Mouse (Mus musculus) splenic B cell, adult 2 months (primary cell): Measurements from ENCODE around the gene Tmem88b.

Experiments used
- DNase-seq: peaks from one replicate; pipeline ENCODE4 v3.0.0-alpha.2; 2011; ENCODE audit warnings: low read depth, low spot score
- H3K27me3 ChIP-seq: 2 replicates; pipeline ENCODE4 v1.6.1; 2012; ENCODE audit warnings: mild to moderate bottlenecking, low read length, moderate library complexity, mixed read lengths; ENCODE audit not compliant: control insufficient read depth, poor library complexity, insufficient read depth, severe bottlenecking
- H3K36me3 ChIP-seq: 2 replicates; pipeline ENCODE4 v1.6.1; 2012; ENCODE audit warnings: mild to moderate bottlenecking, low read length, moderate library complexity, mixed read lengths; ENCODE audit not compliant: control insufficient read depth, poor library complexity, insufficient read depth, severe bottlenecking

Gene Tmem88b

GRCm38 (mm10) chr4:155777816-155778215 lies 7.9 kb downstream of the Tmem88b start:
- H3K36me3 ChIP-seq, result no peaks in the 10 kb centered on the region
- no peak for DNase-seq
- H3K27me3 ChIP-seq, result no peaks in the 10 kb centered on the region; the same call in 1 of the 2 replicates

- Histone ChIP-seq H3K36me3 (no peaks in the 10 kb centered on the region), H3K27me3 (no peaks in the 10 kb centered on the region; the same call in 1 of the 2 replicates)
- no peak for DNase-seq
Measured at GRCm38 (mm10) chr4:155776704-155777335, 8.9 kb downstream of the Tmem88b start.

GRCm38 (mm10) chr4:155775855-155776254 lies 9.8 kb downstream of the Tmem88b start:
- no peaks in the 10 kb centered on the region for H3K27me3 ChIP-seq
- no peaks in the 10 kb centered on the region for H3K36me3 ChIP-seq
- no peak for DNase-seq

- DNase-seq, result peak; percentile 67
- H3K36me3 ChIP-seq, result no peaks in the 10 kb centered on the region
- no peaks in the 10 kb centered on the region for H3K27me3 ChIP-seq
Measured at GRCm38 (mm10) chr4:155774971-155775740, 10.5 kb downstream of the Tmem88b start.

- no peaks in the 10 kb centered on the region for H3K36me3 ChIP-seq
- no peaks in the 10 kb centered on the region for H3K27me3 ChIP-seq
- DNase-seq, result peak; percentile 86
Measured at GRCm38 (mm10) chr4:155774280-155774754, 11.4 kb downstream of the Tmem88b start, which contains the start of gene Vwa1. Gene Vwa1, minus strand, starts transcription at chr4:155774698.

- H3K27me3 ChIP-seq, result no peaks in the 10 kb centered on the region
- no peaks in the 10 kb centered on the region for H3K36me3 ChIP-seq
- DNase-seq, result no peak
Measured at GRCm38 (mm10) chr4:155773335-155774078, 12.2 kb downstream of the Tmem88b start.

GRCm38 (mm10) chr4:155772786-155773185 lies 12.9 kb downstream of the Tmem88b start:
- DNase-seq, result no peak
- H3K36me3 ChIP-seq, result no peaks in the 10 kb centered on the region
- H3K27me3 ChIP-seq, result no peaks in the 10 kb centered on the region

GRCm38 (mm10) chr4:155771706-155772105 lies 14.0 kb downstream of the Tmem88b start:
- no peaks in the 10 kb centered on the region for H3K27me3 ChIP-seq
- no peak for DNase-seq
- H3K36me3 ChIP-seq, result no peaks in the 10 kb centered on the region

- Histone ChIP-seq H3K36me3 (no peaks in the 10 kb centered on the region), H3K27me3 (no peaks in the 10 kb centered on the region)
- no peak for DNase-seq
Measured at GRCm38 (mm10) chr4:155770626-155771025, 15.0 kb downstream of the Tmem88b start.

- no peaks in the 10 kb centered on the region for H3K36me3 ChIP-seq
- no peaks in the 10 kb centered on the region for H3K27me3 ChIP-seq
- peak; percentile 88 for DNase-seq
Measured at GRCm38 (mm10) chr4:155769880-155770512, 15.7 kb downstream of the Tmem88b start.

- DNase-seq, result no peak
- Histone ChIP-seq H3K27me3 (no peaks in the 10 kb centered on the region), H3K36me3 (no peaks in the 10 kb centered on the region)
Measured at GRCm38 (mm10) chr4:155769496-155769879, 16.2 kb downstream of the Tmem88b start.

- no peaks in the 10 kb centered on the region for H3K27me3 ChIP-seq
- DNase-seq, result no peak
- H3K36me3 ChIP-seq, result no peaks in the 10 kb centered on the region
Measured at GRCm38 (mm10) chr4:155762357-155762756, 23.3 kb downstream of the Tmem88b start.

GRCm38 (mm10) chr4:155761356-155762099 lies 24.1 kb downstream of the Tmem88b start:
- 0 out of 2 replicates have a peak, but pooled peaks cover 2% of the 10 kb centered on the region for H3K36me3 ChIP-seq
- H3K27me3 ChIP-seq, result no peaks in the 10 kb centered on the region
- no peak for DNase-seq
